Mouse (Mus musculus): Measurements from ENCODE around the gene Bivm.

The Bivm gene

GRCm38 (mm10) chr1:44158317-44158716 lies 39.6 kb downstream of the Bivm start:
- CTCF ChIA-PET = interaction anchor here in 1 of 4 experiments (1.6 kb wide), 1 partner anchor 10 kb away, joined by 3 read pairs; no protein-coding TSS in a partner anchor
- POLR2A ChIA-PET = interaction anchor here in 1 of 4 experiments (0.6 kb wide), 1 partner anchor 596 kb away, joined by 5 read pairs; no protein-coding TSS in a partner anchor

- ChIA-PET CTCF (no interaction called here), POLR2A (interaction anchor here in 1 of 4 experiments (1.5 kb wide), 1 partner anchor 10 kb away, joined by 3 read pairs; no protein-coding TSS in a partner anchor)
These were observed 43.1 kb downstream of the Bivm start for GRCm38 (mm10) chr1:44161818-44162217.

GRCm38 (mm10) chr1:44162389-44162788 lies 43.6 kb downstream of the Bivm start:
- ChIA-PET CTCF (no interaction called here), POLR2A (interaction anchor here in 1 of 4 experiments (1.5 kb wide), 1 partner anchor 10 kb away, joined by 3 read pairs; no protein-coding TSS in a partner anchor)

- ChIA-PET CTCF (interaction anchor here in 2 of 4 experiments (0.5 to 1.9 kb wide), 3 partner anchors 12 to 845 kb away, joined by 3 to 7 read pairs (median 6); partner anchors contain the start of genes Bivm (in 1 of the 2) and Kdelc1 (in 1 of the 2)), POLR2A (interaction anchor here in 3 of 4 experiments (0.5 to 1.2 kb wide), 5 partner anchors 19 to 235 kb away, joined by 3 to 4 read pairs (median 4); partner anchors contain the start of genes Tpp2 (in 2 of the 3) and Tex30 (in 1 of the 3))
These were observed 49.2 kb downstream of the Bivm start for GRCm38 (mm10) chr1:44167859-44168383.

GRCm38 (mm10) chr1:44172656-44173055 lies 53.9 kb downstream of the Bivm start:
- POLR2A ChIA-PET = interaction anchor here in 1 of 4 experiments (1.2 kb wide), 1 partner anchor 9 kb away, joined by 3 read pairs; no protein-coding TSS in a partner anchor
- CTCF ChIA-PET = interaction anchor here in 2 of 4 experiments (0.6 to 1.5 kb wide), 3 partner anchors 8 to 60 kb away, joined by 3 to 5 read pairs (median 3); partner anchors contain the start of genes Bivm (in 1 of the 2) and Kdelc1 (in 1 of the 2)

DNA sequence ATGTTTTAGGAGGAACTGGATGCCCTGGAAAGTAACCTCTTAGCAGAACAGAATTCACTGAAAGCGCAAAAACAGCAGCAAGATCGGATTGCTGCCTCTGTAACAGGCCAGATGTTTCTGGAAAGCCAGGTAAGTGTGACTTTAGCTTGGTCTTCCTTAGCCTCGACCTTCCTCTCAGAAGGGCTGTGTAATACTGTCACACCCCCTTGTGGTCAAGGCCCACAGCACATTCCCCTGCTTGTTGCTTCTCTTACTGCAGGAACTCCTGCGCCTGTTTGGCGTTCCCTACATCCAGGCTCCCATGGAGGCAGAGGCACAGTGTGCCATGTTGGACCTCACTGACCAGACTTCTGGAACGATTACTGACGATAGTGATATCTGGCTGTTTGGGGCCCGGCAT lies 55.1 kb downstream of the Bivm start:
- CTCF ChIA-PET = interaction anchor here in 3 of 4 experiments (0.6 to 1.5 kb wide), 4 partner anchors 18 to 486 kb away, joined by 3 to 5 read pairs (median 3); partner anchors contain the start of genes Bivm (in 1 of the 3) and Kdelc1 (in 1 of the 3)
- POLR2A ChIA-PET = interaction anchor here in 1 of 4 experiments (1.0 to 1.2 kb wide), 2 partner anchors 10 to 71 kb away, joined by 3 read pairs; partner anchors contain the start of gene Tex30

DNA sequence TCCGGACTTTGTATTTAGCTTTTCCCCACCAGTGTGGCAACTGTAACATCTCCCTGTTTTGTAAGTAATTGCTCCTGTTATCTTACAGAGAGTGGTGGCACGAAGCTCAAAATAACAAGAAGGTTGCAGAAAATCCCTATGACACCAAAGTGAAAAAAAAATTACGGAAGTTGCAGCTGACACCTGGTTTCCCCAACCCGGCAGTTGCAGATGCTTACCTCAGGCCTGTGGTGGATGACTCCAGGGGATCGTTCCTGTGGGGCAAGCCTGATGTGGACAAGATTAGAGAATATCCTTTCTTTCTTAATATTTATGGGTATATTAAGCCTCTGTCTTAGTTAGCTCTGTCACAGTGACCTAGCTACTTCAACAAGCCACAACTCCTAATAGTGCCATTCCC lies 59.3 kb downstream of the Bivm start:
- ChIA-PET CTCF (interaction anchor here in 1 of 4 experiments (0.6 kb wide), 1 partner anchor 348 kb away, joined by 3 read pairs; no protein-coding TSS in a partner anchor), POLR2A (interaction anchor here in 2 of 4 experiments (0.5 to 0.6 kb wide), 2 partner anchors 76 to 1642 kb away, joined by 3 to 4 read pairs; partner anchors contain the start of gene Tex30 (in 1 of the 2))

DNA sequence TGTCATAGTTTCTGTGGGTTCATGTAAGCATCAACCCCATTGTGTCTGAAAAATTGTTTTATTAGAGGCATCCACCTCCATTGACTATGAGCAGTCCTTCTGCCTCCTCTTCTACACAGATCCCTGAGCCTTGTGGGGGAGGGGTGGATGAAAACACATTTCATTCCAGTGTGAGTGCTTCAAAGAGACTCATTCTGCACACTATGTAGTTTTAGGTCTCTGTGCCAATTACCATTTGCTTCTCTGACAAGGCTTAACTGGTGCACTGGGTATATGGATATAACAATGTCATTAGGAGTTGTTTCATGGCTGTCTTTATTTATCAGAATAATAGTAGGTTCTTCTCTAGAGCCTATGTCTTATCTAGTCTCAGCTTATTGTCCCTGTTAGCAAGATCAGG lies 67.6 kb downstream of the Bivm start:
- ChIA-PET CTCF (no interaction called here), POLR2A (no interaction called here)
